Mouse (Mus musculus): ENCODE data around the gene Stk40.
A peak's percentile ranks its signal among the peaks of the same experiment; 100 is the strongest.
"Not testable (repeated sequence)": the region's sequence is repeated elsewhere in the genome, so short reads cannot be mapped to it uniquely, and the experiment has no call there.

Gene Stk40

GRCm38 (mm10) chr4:126103590-126104068 lies at the start of gene Stk40:
Stk40 (plus strand) TSS chr4:126103957.
- DNase-seq (ENCODE audit: low spot score in 2 of 2) = peak; percentile 95 to 96

DNA sequence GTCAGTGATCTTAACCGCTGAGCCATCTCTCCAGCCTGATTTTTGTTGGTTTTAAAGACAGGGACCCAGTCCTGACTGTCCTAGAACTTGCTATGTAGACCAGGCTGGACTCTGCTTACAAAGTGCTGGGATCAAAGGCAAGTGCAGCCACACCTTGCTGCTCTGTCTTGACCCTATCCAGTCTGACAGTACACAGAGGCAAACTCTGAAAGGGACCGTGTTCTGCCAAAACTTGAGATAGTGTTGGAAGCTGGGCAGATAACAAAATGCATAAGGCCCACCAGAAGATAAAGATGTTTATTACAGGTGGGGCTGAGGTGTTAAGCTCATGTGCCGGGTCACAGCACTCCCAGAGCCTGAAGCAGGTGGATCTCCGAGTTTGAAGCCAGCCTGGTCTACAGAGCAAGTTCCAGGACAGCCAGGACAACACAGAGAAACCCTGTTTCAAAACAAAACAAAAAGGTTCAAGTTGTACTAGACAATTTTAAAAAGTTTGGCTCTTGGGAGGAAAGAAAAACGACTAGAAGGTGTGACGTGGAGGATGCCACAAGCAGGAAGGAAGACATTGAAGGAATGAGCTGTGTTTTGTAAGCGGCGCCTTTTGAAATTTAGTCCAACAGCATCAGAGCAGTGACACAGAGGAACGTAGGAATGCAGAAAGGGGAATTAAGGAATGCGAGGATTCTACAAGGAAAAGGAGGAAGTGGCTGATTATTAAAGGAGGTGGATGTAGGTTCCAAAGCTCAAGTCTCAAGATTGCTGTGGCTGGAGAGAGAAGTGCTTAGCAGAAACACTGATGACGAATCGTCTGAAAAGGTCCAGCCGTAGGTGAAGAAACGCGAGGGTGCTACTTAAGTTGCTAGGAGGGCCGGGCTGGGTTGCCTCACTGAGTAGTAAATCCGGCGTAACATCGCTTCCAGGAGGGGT lies 46.3 kb upstream of the Stk40 start:
- no peak for DNase-seq (ENCODE audit: low spot score in 2 of 2)

GRCm38 (mm10) chr4:126058134-126058996 lies 45.4 kb upstream of the Stk40 start, which contains the start of gene Oscp1:
Oscp1 (plus strand) TSS chr4:126058565.
- DNase-seq (ENCODE audit: low spot score in 2 of 2) = peak; percentile 81 to 89

DNA sequence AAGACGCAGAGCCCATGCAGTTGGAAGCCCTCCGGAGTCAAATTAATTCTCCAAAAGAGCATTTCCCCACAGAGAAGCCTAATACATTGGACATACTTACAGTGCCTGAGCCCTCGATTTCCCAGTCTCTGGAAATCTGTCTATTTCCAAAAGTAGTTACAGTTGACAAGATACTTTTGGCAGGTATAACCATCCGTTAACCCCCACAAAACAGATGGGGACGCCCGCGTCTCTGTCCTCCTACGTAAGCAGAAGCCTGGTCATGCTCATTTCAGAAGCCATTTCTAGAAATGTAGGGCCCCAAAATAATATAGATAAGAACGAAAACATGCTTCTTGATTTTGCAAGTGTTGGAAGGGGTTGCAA lies 44.8 kb upstream of the Stk40 start:
- DNase-seq (ENCODE audit: low spot score in 2 of 2) = no peak

DNA sequence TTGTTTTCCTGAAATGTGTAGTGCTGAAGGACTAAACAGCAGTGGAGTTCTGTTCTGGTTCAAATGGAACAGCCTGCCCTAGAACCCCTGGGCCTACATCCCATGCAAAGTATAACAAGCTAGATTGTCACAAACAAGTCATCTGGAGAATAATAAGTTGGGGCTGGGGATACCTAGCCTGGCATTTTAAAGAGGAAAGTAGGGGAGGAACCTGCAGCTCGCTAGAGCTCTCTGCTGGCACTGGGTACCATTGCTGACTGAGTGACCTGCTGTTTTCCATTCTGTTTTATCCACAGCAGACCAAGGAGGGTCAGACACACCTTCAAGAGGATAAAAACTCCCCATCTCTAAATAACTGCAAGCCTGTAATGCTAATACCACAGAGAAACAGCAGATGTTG lies 40.9 kb upstream of the Stk40 start:
- DNase-seq (ENCODE audit: low spot score in 2 of 2) = no peak

- no peak for DNase-seq (ENCODE audit: low spot score in 2 of 2)
Observed at GRCm38 (mm10) chr4:126065241-126065640, 38.5 kb upstream of the Stk40 start.

- DNase-seq (ENCODE audit: low spot score in 2 of 2) = no peak
Observed at GRCm38 (mm10) chr4:126067401-126068077, 36.2 kb upstream of the Stk40 start.

DNA sequence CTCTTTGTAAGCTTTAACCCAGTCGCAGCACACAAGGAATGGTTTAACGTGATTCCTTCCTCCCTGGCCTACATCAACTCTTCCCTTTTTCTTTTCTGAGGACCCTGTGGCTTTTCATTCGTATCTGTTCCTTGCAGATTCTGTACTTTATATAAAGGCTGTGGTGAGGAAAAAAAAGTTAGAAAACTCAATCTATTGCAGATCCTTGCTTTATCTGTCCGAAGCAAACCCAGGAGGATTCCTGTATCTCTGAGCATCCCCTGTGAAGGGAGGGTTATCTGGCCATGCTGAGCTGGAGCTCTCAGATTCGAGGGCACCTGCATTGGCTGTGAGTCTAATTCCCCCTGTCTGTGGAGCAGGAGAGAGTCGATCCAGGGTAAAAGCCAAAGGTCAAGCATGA lies 34.9 kb upstream of the Stk40 start:
- DNase-seq (ENCODE audit: low spot score in 2 of 2) = no peak

GRCm38 (mm10) chr4:126077833-126078232 lies 25.9 kb upstream of the Stk40 start:
- DNase-seq (ENCODE audit: low spot score in 2 of 2) = no peak

DNA sequence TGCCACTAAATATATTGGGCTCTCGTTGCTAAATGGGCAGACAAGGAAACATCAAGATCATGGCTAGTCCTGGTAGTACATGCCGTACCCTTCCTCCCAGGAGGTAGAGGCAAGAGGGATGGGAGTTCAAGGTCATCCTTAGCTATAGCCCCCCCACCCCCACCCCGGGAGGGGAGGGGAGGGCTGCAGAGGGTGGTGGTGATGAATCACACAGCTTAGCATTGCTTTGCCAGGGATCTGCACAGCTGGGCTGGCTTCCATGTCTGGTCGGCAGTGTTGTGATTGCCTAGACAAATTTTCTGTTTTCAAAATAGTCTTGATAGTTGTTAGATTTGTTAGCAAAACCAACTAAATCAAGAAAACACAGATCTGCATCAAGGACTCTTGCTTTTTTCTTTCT lies 24.5 kb upstream of the Stk40 start:
- no peak for DNase-seq (ENCODE audit: low spot score in 2 of 2)

DNA sequence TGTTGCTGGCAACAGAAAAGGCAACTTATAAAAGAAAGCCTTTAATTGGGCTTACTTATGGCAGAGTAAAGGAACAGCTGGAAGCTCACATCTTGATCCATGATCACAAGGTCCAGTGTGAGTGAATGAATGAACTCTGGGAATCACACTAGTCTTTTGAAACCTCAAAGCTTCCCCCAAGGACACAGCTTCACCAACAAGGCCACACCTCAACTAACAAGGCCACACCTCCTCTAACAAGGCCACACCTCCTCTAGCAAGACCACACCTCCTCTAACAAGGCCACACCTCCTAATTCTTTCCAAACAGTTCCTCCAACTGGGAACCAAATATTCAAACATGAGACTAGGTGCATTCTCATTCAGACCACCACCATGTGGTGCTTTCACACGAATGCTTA lies 22.2 kb upstream of the Stk40 start:
- DNase-seq (ENCODE audit: low spot score in 2 of 2) = no peak

DNA sequence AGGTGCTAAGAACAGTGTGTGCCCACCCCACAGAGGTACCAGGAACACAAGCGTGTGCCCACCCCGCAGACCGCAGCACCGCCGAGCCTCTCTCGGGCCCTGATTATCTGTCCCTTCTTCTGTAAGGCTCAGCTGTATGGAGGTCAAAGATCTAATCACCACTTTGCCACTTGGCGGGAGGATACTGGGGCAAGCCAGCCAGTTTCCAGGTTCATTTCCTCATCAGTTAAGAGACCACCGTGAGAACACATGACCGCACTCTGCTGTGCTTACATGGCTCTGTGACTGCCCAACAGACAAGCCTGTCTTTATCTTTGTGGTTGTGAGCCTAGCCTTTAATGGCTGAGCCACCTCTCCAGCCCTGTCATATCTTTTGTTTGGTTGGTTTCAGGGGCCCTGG lies 20.7 kb upstream of the Stk40 start:
- DNase-seq (ENCODE audit: low spot score in 2 of 2) = no peak

GRCm38 (mm10) chr4:126084382-126084781 lies 19.4 kb upstream of the Stk40 start:
- DNase-seq (ENCODE audit: low spot score in 2 of 2) = no peak

DNA sequence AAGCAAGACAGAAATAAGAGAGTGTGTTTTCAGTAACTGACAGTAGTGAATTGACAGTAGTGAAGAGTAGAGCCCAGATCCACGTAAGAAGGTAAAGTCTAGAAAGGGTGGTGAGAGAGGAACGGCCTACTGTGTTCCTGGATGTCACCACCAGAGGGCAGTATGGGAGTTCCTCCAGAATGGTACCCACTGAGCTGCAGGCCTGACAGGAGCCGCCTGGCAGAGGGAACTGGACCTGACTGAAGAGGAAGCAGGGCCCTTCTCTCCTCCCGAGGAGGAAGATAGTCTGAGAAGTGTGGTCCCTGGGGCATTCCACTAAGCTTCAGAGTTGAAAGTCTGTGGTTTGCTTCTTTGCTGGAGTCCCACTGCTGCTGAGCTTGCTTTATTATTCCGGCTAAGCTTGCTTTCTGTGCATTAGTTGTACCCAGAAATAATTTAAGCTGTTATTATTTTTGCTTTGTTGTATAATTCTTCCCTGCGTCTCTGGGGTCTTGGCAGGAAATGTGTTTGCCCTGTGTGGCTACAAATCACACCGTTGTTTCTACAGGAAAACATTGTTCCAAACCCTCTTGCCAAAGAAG lies 17.7 kb upstream of the Stk40 start:
- peak; percentile 69 to 82 for DNase-seq (ENCODE audit: low spot score in 2 of 2)

GRCm38 (mm10) chr4:126090101-126090847 lies 13.5 kb upstream of the Stk40 start:
- DNase-seq (ENCODE audit: low spot score in 2 of 2) = no peak

DNA sequence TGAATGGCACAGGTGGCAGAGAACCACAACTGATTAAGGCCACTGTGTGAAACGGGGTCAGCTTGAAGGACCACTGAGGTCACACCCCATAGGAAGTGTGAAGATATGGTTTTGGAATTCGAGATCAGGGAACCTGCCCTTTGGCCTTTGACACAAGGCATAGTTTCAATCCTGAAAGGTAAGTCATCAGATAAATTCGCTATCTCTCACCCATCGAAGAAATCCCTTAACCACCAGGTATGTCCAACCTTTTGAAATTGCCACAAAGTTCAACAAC lies 13.0 kb upstream of the Stk40 start:
- no peak for DNase-seq (ENCODE audit: low spot score in 2 of 2)

- no peak for DNase-seq (ENCODE audit: low spot score in 2 of 2)
Observed at GRCm38 (mm10) chr4:126091873-126092272, 11.9 kb upstream of the Stk40 start.

- DNase-seq (ENCODE audit: low spot score in 2 of 2) = not testable (repeated sequence)
Observed at GRCm38 (mm10) chr4:126095622-126096430, 7.9 kb upstream of the Stk40 start.

DNA sequence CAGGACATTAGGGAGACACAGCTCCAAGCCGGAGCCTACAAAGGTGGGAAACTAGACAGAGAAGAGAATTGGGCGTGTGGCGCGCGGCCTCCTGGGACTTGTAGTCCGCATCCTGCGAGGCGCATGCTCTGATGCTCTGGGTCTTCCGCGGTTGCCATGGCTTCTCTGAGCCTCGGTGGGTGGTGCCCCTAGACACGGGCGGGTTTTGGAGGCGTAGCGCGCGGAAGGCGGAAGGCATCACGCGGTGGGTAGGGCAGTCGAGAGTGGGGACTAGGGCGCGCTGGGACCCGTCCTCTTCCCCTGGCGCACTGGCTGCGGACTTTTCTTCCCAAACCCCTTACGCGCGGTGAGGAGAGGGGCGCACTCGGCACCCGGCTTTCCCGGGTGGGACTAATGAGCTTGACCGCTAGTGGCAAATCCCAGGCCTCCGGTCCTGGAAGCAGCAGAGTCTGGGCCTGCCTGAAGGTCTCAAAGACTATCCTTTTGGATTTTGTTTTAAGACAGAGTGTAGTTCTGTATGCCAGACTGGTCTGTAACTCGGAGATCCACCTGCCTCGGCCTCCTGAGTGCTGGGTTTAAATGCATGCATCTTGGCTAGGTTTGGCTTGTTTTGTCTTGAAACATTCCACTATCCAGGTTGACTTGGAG lies 7.2 kb upstream of the Stk40 start, which contains the start of gene Lsm10:
TSS of gene Lsm10 (plus strand) at position 160 of the 648 bp plus-strand sequence.
- peak; percentile 91 to 93 for DNase-seq (ENCODE audit: low spot score in 2 of 2)
